Mouse (Mus musculus) kidney, adult 2 months (tissue): ENCODE results near the gene Ankrd11. TPM values are rescaled to one million over a fixed set of nuclear protein-coding genes. Genes with fewer than 3 reads are reported as not detected.

ENCODE experiments used
- DNase-seq: peaks from one replicate; pipeline ENCODE4 v3.0.0; 2021
- H3K27ac ChIP-seq: fragments of 200-500 bp; 2 replicates; pipeline ENCODE4 v1.5.1; 2012; ENCODE audit warnings: low read depth, low read length, control low read depth, inconsistent platforms; ENCODE audit not compliant: insufficient read depth
- H3K27me3 ChIP-seq: fragments of 200-500 bp; replicated peaks from 2 replicates; pipeline ENCODE4 v1.6.1; 2012; ENCODE audit warnings: mild to moderate bottlenecking, moderate library complexity, low read length, inconsistent platforms; ENCODE audit not compliant: control insufficient read depth, insufficient read depth
- H3K36me3 ChIP-seq: fragments of 200-500 bp; 2 replicates; pipeline ENCODE4 v1.6.1; 2012; ENCODE audit warnings: mild to moderate bottlenecking, moderate library complexity, low read length, inconsistent platforms; ENCODE audit not compliant: control insufficient read depth, insufficient read depth
- H3K4me1 ChIP-seq: fragments of 200-500 bp; 2 replicates; pipeline ENCODE4 v1.6.1; 2011; ENCODE audit warnings: low read length; ENCODE audit not compliant: control insufficient read depth, insufficient read depth
- H3K4me3 ChIP-seq: fragments of 200-500 bp; 2 replicates; pipeline ENCODE4 v1.5.1; 2011; ENCODE audit warnings: mild to moderate bottlenecking, low read depth, low read length, control low read depth; ENCODE audit not compliant: insufficient read depth
- CTCF ChIP-seq: fragments of 200-500 bp; conservative IDR thresholded peaks from 2 replicates; pipeline ENCODE4 v1.5.1; 2011; ENCODE audit warnings: low read depth, mild to moderate bottlenecking, control low read depth, low read length, moderate library complexity, mixed read lengths; ENCODE audit not compliant: insufficient read depth, insufficient read length
- POLR2A ChIP-seq: fragments of 200-500 bp; IDR thresholded peaks from one replicate; pipeline ENCODE4 v1.6.1; 2011; ENCODE audit warnings: low read depth, low read length, control low read depth
- WGBS: fragments of 180-500 bp; shearing (Covaris S2); methylation state at CpG from one replicate; pipeline ENCODE4 v1.1.7; 2018; 5-methylcytosine and 5-hydroxymethylcytosine counted together
- polyA plus RNA-seq: library from polyadenylated mRNA; depleted of rRNA; stranded (reverse); fragments of >200 nt; gene quantifications from 2 replicates; pipeline ENCODE4 v1.2.3, GENCODE M21; 2012

Ankrd11 gene
- polyA plus RNA-seq, 1 experiment = 32.7 TPM

DNA sequence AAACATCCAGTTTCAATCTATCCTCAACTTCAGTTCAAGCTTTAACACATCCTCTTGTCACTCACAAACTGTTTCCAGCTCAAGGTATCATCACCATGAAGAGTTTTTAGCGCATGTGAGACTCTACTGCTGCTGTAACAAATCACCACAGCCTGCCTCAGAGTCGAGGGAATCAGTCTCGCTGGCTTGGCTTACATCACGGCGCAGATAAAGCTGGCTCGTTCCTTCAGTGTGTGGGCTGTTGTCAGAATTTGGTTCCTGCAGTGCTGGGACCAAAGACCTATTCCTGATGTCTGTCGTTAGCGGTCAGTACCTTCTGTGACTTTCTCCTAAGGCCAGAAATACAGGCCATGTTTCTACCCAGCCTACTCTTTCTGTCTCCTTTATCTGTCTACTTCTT lies 144.9 kb downstream of the Ankrd11 start:
- Histone ChIP-seq H3K4me1 (no peaks in the 10 kb centered on the region; the same call in 1 of the 2 replicates), H3K27me3 (no peaks in the 10 kb centered on the region), H3K27ac (no peak overlapping the region), H3K36me3 (peaks cover 17% of the 10 kb centered on the region), H3K4me3 (no peak overlapping the region)
- 94% methylated on average over 8 of the region's 8 CpGs for WGBS
- no peak for TF ChIP-seq POLR2A
- TF ChIP-seq CTCF = no peak
- no peak for DNase-seq

DNA sequence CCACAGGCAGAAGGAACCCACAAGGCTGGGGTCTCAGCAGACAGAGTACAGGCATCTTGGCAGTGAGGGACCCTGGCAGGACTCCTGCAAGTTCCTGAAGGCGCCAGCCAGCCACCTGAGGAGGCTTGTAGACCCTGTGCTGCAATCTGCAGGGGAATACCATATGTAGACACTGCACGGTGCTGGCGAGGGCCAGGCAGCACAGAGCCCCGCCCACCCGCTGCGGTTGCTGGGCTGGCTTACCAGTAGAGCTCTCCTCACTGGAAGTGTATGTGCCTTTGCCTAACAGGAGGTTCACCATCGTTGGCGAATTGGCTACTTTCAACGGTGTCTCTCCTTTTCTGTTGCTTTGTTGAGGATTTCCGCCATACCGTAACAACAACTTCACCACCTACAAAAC lies 145.8 kb downstream of the Ankrd11 start:
- Histone ChIP-seq H3K4me1 (no peaks in the 10 kb centered on the region; the same call in 1 of the 2 replicates), H3K27ac (no peak overlapping the region), H3K4me3 (no peak overlapping the region), H3K27me3 (no peaks in the 10 kb centered on the region), H3K36me3 (peaks cover 17% of the 10 kb centered on the region)
- 93% methylated on average over 11 of the region's 11 CpGs for WGBS
- DNase-seq = no peak
- no peak for TF ChIP-seq CTCF
- no peak for TF ChIP-seq POLR2A

DNA sequence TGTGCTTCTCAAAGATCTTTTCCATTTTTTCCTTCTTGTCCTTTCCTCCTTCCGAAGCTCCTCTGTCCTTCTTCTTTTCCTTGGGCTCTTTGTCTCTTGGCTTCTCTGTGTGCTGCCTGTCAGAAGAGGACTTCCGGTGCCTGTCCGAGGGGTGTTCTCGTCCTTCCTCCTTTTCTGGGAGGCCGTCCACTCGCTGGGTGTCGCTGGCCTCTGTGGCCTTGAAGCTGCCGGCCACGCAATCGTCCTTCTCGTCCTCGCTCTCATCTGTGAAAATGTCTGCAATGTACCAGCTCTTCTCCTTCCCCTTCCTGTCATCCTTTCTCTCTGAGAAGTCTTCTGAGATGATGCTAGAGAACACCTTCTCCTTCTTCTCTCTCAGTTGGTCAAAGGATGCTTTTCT lies 148.6 kb downstream of the Ankrd11 start:
- Histone ChIP-seq H3K27ac (no peak overlapping the region), H3K4me1 (no peaks in the 10 kb centered on the region), H3K27me3 (no peaks in the 10 kb centered on the region), H3K4me3 (no peak overlapping the region), H3K36me3 (peaks cover 17% of the 10 kb centered on the region)
- no peak for DNase-seq
- WGBS = 86% methylated on average over 12 of the region's 12 CpGs
- TF ChIP-seq POLR2A (no peak), CTCF (no peak)

DNA sequence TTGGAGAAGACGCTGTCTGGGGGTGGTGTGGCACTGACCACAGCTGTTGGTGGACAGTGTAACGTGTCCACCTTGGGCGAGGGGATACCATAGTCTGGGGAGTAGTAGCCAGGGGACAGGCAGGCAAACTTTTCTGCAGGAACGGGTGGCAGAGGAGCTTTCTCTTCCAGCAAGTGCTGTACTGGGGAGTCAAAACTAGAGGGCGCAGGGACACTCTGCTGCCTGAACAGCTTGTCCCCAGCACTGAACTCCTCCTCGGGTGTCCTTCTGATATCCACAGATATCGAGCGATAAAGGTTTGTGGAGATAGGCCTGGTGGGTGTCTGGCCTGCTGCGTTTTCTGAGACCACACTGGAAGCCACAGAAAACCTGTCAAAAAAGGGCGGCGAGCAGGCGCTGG lies 150.6 kb downstream of the Ankrd11 start:
- TF ChIP-seq POLR2A = no peak
- TF ChIP-seq CTCF = peak; percentile 40
- no peak overlapping the region for H3K4me3 ChIP-seq
- no peaks in the 10 kb centered on the region for H3K27me3 ChIP-seq
- peaks cover 16% of the 10 kb centered on the region for H3K36me3 ChIP-seq
- no peak overlapping the region for H3K27ac ChIP-seq
- 83% methylated on average over 12 of the region's 12 CpGs for WGBS
- DNase-seq = no peak
- no peaks in the 10 kb centered on the region for H3K4me1 ChIP-seq

DNA sequence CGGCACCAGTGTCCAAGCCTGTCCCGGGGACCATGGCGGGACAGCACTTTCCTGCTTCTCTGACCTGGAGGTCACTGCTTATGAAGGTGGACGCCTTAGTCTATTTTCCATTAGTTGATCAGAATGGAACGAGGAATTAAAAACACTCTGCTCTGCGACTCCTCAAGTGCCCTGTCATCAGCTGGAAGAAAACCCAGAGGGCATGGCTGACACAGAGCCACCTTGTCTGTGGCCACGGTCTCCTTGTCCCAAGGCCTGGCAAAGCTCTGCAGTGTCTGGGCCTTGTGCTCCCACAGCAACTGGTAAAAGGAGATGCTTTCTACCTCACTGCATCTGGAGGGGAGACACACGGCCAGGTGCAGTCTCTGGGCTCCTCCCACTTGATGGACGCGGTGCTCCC lies 158.4 kb downstream of the Ankrd11 start:
- WGBS = 80% methylated on average over 10 of the region's 10 CpGs
- TF ChIP-seq CTCF (no peak), POLR2A (no peak)
- H3K4me1 ChIP-seq = no peaks in the 10 kb centered on the region
- no peak for DNase-seq
- H3K27me3 ChIP-seq = no peaks in the 10 kb centered on the region
- no peak overlapping the region for H3K4me3 ChIP-seq
- H3K36me3 ChIP-seq = peaks cover 1% of the 10 kb centered on the region
- no peak overlapping the region for H3K27ac ChIP-seq

DNA sequence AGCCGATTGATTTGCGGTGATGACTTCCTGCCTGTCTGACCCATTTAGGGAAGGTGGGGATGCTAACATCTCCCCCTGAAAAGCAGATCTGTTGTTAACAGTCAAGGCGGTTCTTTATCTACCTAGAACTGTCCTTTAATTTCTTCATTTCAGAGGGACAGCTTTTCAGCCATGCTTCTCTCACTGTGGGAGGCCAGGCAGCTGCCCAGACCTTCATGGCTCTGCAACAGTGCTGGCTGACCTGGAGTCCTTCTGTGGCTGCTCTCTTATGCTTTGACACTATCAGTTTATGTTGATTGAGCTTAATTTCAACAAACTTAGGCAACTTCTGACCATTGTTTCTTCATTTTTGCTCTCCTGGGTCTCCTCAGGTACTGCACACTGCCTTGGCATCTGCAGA lies 161.8 kb downstream of the Ankrd11 start:
- no peak for DNase-seq
- no peak overlapping the region for H3K4me3 ChIP-seq
- no peaks in the 10 kb centered on the region for H3K27me3 ChIP-seq
- H3K27ac ChIP-seq = no peak overlapping the region
- no peaks in the 10 kb centered on the region; the same call in none of the 2 replicates for H3K36me3 ChIP-seq
- no peaks in the 10 kb centered on the region for H3K4me1 ChIP-seq
- TF ChIP-seq CTCF = no peak
- TF ChIP-seq POLR2A = no peak
- WGBS = 60% methylated on average over 3 of the region's 3 CpGs

DNA sequence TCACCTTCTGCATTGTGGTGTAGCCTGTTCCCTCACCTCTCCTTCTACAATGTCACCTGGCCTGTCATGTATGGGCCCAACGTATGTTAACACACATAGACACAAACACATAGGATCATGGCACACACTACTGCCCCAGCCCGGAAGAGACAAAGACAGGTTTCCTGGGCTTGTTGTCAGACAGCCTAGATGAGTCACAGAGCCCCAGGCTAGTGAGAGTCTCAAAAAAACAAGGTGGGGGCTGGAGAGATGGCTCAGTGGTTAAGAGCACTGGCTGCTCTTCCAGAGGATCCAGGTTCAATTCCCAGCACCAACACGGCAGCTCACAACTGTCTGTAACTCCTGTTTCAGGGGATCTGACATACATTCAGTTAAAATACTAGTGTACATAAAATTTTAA lies 163.8 kb downstream of the Ankrd11 start:
- Histone ChIP-seq H3K36me3 (no peaks in the 10 kb centered on the region), H3K4me1 (no peaks in the 10 kb centered on the region), H3K4me3 (no peak overlapping the region), H3K27me3 (no peaks in the 10 kb centered on the region), H3K27ac (no peak overlapping the region)
- TF ChIP-seq POLR2A = no peak
- TF ChIP-seq CTCF = no peak
- no peak for DNase-seq
- 88% methylated on average over 3 of the region's 3 CpGs for WGBS

DNA sequence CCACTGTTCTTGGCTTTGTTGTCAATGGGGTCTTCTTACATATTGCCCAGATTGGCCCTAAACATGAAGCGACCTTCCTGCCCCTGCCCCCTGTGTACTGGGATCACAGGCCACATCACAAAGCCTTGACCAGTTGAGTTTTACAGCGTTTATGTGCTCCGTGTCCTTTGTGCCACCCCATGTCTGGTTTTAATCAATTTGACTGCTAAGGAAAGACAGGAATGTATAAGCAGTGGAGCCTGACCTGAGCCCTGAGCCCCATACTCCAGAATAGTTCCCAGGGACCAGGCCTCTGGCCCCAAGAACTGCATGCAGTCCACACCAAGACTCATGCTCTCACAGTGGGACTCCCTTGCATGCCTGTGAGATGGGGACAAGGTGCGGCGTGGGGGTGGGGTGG lies 166.9 kb downstream of the Ankrd11 start:
- WGBS = 65% methylated on average over 5 of the region's 5 CpGs
- no peak overlapping the region for H3K27ac ChIP-seq
- TF ChIP-seq POLR2A (no peak), CTCF (no peak)
- H3K4me3 ChIP-seq = no peak overlapping the region
- no peaks in the 10 kb centered on the region for H3K27me3 ChIP-seq
- no peaks in the 10 kb centered on the region for H3K4me1 ChIP-seq
- H3K36me3 ChIP-seq = no peaks in the 10 kb centered on the region
- DNase-seq = no peak
